Mouse (Mus musculus): ENCODE results near the gene Arih2. TPM values are rescaled to one million over a fixed set of nuclear protein-coding genes. Genes with fewer than 3 reads are reported as not detected.
A peak's percentile ranks its signal among the peaks of the same experiment; 100 is the strongest.

Arih2 gene
- polyA plus RNA-seq, 1 experiment from 2014 or later: 19.8 TPM

GRCm38 (mm10) chr9:108691371-108691770 lies 42.2 kb upstream of the Arih2 start:
- Histone ChIP-seq H3K9ac (replicated peaks) (peak overlapping the region; percentile 79; the same call in 1 of the 2 replicates), H3K27me3 (ENCODE audit: insufficient read depth, low read length) (0 out of 2 replicates have a peak, but pooled peaks cover 6% of the 10 kb centered on the region), H3K4me1 (ENCODE audit: insufficient read depth) (peaks cover 50% of the 10 kb centered on the region), H3K4me2 (ENCODE audit: low read depth, low read length) (peak overlapping the region; percentile 96), H3K9me3 (ENCODE audit: low read length) (no peaks in the 10 kb centered on the region), H3K36me3 (replicated peaks; ENCODE audit: insufficient read depth, low read length) (no peaks in the 10 kb centered on the region), H3K4me3 (ENCODE audit: low read depth, low read length) (peak overlapping the region; percentile 76), H3K27ac (ENCODE audit: low read depth) (peak overlapping the region; percentile 89)
- TF ChIP-seq CTCF (IDR thresholded peaks at IDR 0.05; ENCODE audit: low read depth): no peak
- ATAC-seq (no peak; the same call in 1 of the 2 replicates), DNase-seq (no peak)
- 40% methylated on average over 8 of the region's 8 CpGs for WGBS (ENCODE audit: insufficient replicate concordance)

GRCm38 (mm10) chr9:108690914-108691313 lies 41.7 kb upstream of the Arih2 start:
- Histone ChIP-seq H3K9me3 (ENCODE audit: low read length) (no peaks in the 10 kb centered on the region), H3K27ac (ENCODE audit: low read depth) (peak overlapping the region; percentile 89), H3K4me1 (ENCODE audit: insufficient read depth) (peaks cover 50% of the 10 kb centered on the region), H3K9ac (replicated peaks) (no peak overlapping the region), H3K27me3 (ENCODE audit: insufficient read depth, low read length) (0 out of 2 replicates have a peak, but pooled peaks cover 6% of the 10 kb centered on the region), H3K4me2 (ENCODE audit: low read depth, low read length) (no peak overlapping the region), H3K36me3 (replicated peaks; ENCODE audit: insufficient read depth, low read length) (no peaks in the 10 kb centered on the region), H3K4me3 (ENCODE audit: low read depth, low read length) (no peak overlapping the region)
- TF ChIP-seq EP300 (IDR thresholded peaks at IDR 0.05; ENCODE audit: low read depth): no peak
- TF ChIP-seq CTCF (IDR thresholded peaks at IDR 0.05; ENCODE audit: low read depth): no peak
- 83% methylated on average over 6 of the region's 6 CpGs for WGBS (ENCODE audit: insufficient replicate concordance)
- DNase-seq (no peak), ATAC-seq (no peak)

- WGBS (ENCODE audit: insufficient replicate concordance): 53% methylated on average over 1 of the region's 1 CpGs
- Histone ChIP-seq H3K36me3 (replicated peaks; ENCODE audit: insufficient read depth, low read length) (no peaks in the 10 kb centered on the region), H3K4me2 (ENCODE audit: low read depth, low read length) (no peak overlapping the region), H3K27ac (ENCODE audit: low read depth) (peak overlapping the region; percentile 89), H3K9me3 (ENCODE audit: low read length) (no peaks in the 10 kb centered on the region), H3K4me1 (ENCODE audit: insufficient read depth) (peaks cover 50% of the 10 kb centered on the region), H3K4me3 (ENCODE audit: low read depth, low read length) (no peak overlapping the region), H3K9ac (replicated peaks) (no peak overlapping the region), H3K27me3 (ENCODE audit: insufficient read depth, low read length) (0 out of 2 replicates have a peak, but pooled peaks cover 6% of the 10 kb centered on the region)
- DNase-seq (no peak), ATAC-seq (peak; percentile 66)
- TF ChIP-seq EP300 (IDR thresholded peaks at IDR 0.05; ENCODE audit: low read depth) (peak; percentile 70), CTCF (IDR thresholded peaks at IDR 0.05; ENCODE audit: low read depth) (no peak)
Measured at GRCm38 (mm10) chr9:108689993-108690392, 40.8 kb upstream of the Arih2 start.

GRCm38 (mm10) chr9:108689106-108689505 lies 39.9 kb upstream of the Arih2 start, which contains the start of gene Prkar2a:
TSS of gene Prkar2a (plus strand) at chr9:108689314.
- H3K9me3 ChIP-seq (ENCODE audit: low read length): no peaks in the 10 kb centered on the region
- H3K27ac ChIP-seq (ENCODE audit: low read depth): peak within 1 kb of the TSS; percentile 89
- DNase-seq (no peak), ATAC-seq (no peak)
- 74% methylated on average over 1 of the region's 1 CpGs for WGBS (ENCODE audit: insufficient replicate concordance)
- no peak within 1 kb of the TSS for H3K4me3 ChIP-seq (ENCODE audit: low read depth, low read length)
- peaks cover 2% of the 10 kb centered on the region; the same call in 1 of the 2 replicates for H3K36me3 ChIP-seq (replicated peaks; ENCODE audit: insufficient read depth, low read length)
- no peak within 1 kb of the TSS for H3K4me2 ChIP-seq (ENCODE audit: low read depth, low read length)
- peaks cover 46% of the 10 kb centered on the region for H3K4me1 ChIP-seq (ENCODE audit: insufficient read depth)
- 0 out of 2 replicates have a peak, but pooled peaks cover 6% of the 10 kb centered on the region for H3K27me3 ChIP-seq (ENCODE audit: insufficient read depth, low read length)
- no peak for TF ChIP-seq EP300 (IDR thresholded peaks at IDR 0.05; ENCODE audit: low read depth)
- TF ChIP-seq CTCF (IDR thresholded peaks at IDR 0.05; ENCODE audit: low read depth): no peak
- no peak within 1 kb of the TSS for H3K9ac ChIP-seq (replicated peaks)

- peaks cover 6% of the 10 kb centered on the region; the same call in 1 of the 2 replicates for H3K36me3 ChIP-seq (replicated peaks; ENCODE audit: insufficient read depth, low read length)
- TF ChIP-seq EP300 (IDR thresholded peaks at IDR 0.05; ENCODE audit: low read depth) (no peak), CTCF (IDR thresholded peaks at IDR 0.05; ENCODE audit: low read depth) (no peak)
- ATAC-seq: no peak
- no peak overlapping the region for H3K4me3 ChIP-seq (ENCODE audit: low read depth, low read length)
- no peak overlapping the region for H3K4me2 ChIP-seq (ENCODE audit: low read depth, low read length)
- no peak for DNase-seq
- no peak overlapping the region for H3K9ac ChIP-seq (replicated peaks)
- 78% methylated on average over 9 of the region's 9 CpGs for WGBS (ENCODE audit: insufficient replicate concordance)
- H3K27me3 ChIP-seq (ENCODE audit: insufficient read depth, low read length): 0 out of 2 replicates have a peak, but pooled peaks cover 6% of the 10 kb centered on the region
- peaks cover 40% of the 10 kb centered on the region for H3K4me1 ChIP-seq (ENCODE audit: insufficient read depth)
- no peak overlapping the region for H3K27ac ChIP-seq (ENCODE audit: low read depth)
- H3K9me3 ChIP-seq (ENCODE audit: low read length): no peaks in the 10 kb centered on the region
Measured at GRCm38 (mm10) chr9:108688451-108688850, 39.3 kb upstream of the Arih2 start.

- 0 out of 2 replicates have a peak, but pooled peaks cover 5% of the 10 kb centered on the region for H3K27me3 ChIP-seq (ENCODE audit: insufficient read depth, low read length)
- H3K4me2 ChIP-seq (ENCODE audit: low read depth, low read length): no peak overlapping the region
- no peak for DNase-seq
- peaks cover 8% of the 10 kb centered on the region; the same call in 1 of the 2 replicates for H3K36me3 ChIP-seq (replicated peaks; ENCODE audit: insufficient read depth, low read length)
- no peak overlapping the region for H3K4me3 ChIP-seq (ENCODE audit: low read depth, low read length)
- H3K9me3 ChIP-seq (ENCODE audit: low read length): no peaks in the 10 kb centered on the region
- H3K27ac ChIP-seq (ENCODE audit: low read depth): peak overlapping the region; percentile 4; the same call in 1 of the 2 replicates
- WGBS (ENCODE audit: insufficient replicate concordance): 81% methylated on average over 2 of the region's 2 CpGs
- TF ChIP-seq CTCF (IDR thresholded peaks at IDR 0.05; ENCODE audit: low read depth): no peak
- TF ChIP-seq EP300 (IDR thresholded peaks at IDR 0.05; ENCODE audit: low read depth): no peak
- H3K4me1 ChIP-seq (ENCODE audit: insufficient read depth): peaks cover 33% of the 10 kb centered on the region
- ATAC-seq: no peak
- H3K9ac ChIP-seq (replicated peaks): no peak overlapping the region
Measured at GRCm38 (mm10) chr9:108687686-108688085, 38.5 kb upstream of the Arih2 start.
